Mouse (Mus musculus): ENCODE results near the gene Clec4n.
"Not testable (repeated sequence)": the region's sequence is repeated elsewhere in the genome, so short reads cannot be mapped to it uniquely, and the experiment has no call there.

Gene Clec4n

DNA sequence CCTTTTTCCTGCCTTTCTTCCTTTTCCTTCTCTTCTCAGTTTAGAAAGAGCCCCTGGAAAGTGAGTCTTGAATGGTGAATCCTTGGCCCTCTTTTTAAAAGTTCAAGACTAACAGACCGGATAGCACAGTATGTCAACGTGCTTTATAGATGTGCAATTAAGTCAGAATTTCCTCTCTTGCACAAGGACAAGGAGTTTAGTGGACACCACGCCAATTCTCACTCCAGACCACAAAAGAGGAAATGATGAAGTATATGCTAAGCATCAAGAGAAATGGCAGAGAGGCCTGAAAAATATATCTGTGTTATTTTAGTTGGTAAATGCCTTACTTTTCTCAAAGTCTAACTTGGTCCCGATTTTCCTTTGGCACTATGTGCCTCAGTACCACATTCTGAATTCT, 60.1 kb downstream of the Clec4n start, which contains the start of gene Clec4e:
Clec4e (minus strand) TSS at position 118 of the 400 bp plus-strand sequence.
- in situ Hi-C loops (cut with MboI; ENCODE audit: unreplicated experiment in 2 of 2): no loop called here

DNA sequence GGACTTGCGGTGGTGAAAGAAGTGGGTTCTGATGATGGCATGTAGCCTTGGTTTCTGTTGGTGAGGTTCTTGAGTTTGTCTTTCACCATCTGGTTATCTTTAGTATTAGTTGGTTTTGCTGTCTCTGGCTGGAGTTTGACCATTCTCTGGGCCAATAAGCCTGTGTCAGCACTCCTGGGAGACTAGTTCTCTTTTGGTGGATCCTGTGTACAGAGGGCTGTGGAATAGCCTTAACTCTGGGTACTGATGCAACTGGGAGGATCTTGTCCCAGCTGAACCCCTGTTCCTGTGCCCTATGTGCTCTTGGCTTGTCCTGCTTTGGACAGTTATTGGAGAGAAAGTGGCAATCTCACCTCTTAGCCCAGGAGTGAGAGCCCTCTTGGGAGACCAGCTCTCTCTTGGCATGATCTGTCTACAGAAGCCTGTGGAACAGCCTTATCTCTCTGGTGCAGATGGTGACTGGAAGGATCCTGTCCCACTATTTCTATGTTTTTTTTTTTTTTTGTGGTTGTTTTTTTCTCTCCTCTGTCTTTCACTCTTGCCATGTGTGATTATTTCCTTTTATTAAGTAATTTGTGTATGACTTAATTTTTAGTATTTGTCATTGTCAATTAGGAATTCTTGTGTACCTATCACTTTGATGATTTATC, 63.2 kb downstream of the Clec4n start:
- in situ Hi-C loops (cut with MboI; ENCODE audit: unreplicated experiment in 2 of 2): no loop called here

DNA sequence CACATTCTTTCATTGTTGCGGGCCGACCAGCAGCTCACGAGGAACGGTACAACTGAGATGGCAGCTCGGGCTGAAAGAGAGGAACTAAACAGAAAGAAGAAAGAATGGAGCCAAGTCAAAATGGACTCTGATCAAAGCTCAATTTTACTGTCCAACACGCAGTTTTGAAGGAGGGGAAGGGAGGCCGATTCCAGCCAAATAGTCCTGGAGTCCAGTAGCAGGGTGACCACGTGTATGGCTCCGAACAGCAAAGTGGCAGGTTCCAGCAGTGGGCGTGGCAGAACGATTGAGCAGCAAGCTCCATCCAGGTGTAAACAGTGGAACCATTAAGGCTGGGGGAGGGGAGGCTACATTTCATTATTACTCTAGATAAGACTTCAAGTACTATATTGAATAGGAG, 63.9 kb downstream of the Clec4n start:
- in situ Hi-C loops (cut with MboI; ENCODE audit: unreplicated experiment in 2 of 2): not testable (repeated sequence)
